Mouse (Mus musculus) embryonic facial prominence, embryonic 14.5 days (tissue): ENCODE measurements around the gene Vdr. TPM values are rescaled to one million over a fixed set of nuclear protein-coding genes. Genes with fewer than 3 reads are reported as not detected.

Source experiments
- ATAC-seq: fragments of 200-750 bp; cut with Nextera tagmentation; 2 replicates; pipeline ENCODE4 v1.8.0; 2017; ENCODE audit warnings: low read depth, moderate number of reproducible peaks, moderate TSS enrichment
- DNase-seq: peaks from one replicate; pipeline ENCODE4 v3.0.0-alpha.2; 2015; ENCODE audit warnings: low spot score
- H3K27ac ChIP-seq: fragments of 300-500 bp; sonication (generic); replicated peaks from 2 replicates; pipeline ENCODE4 v1.5.1; 2014; ENCODE audit warnings: low read depth, mild to moderate bottlenecking, low read length, moderate library complexity
- H3K27me3 ChIP-seq: fragments of 300-500 bp; sonication (generic); replicated peaks from 2 replicates; pipeline ENCODE4 v1.6.1; 2014; ENCODE audit warnings: low read length; ENCODE audit not compliant: control insufficient read depth, insufficient read depth
- H3K36me3 ChIP-seq: fragments of 300-500 bp; sonication (generic); 2 replicates; pipeline ENCODE4 v1.6.1; 2014; ENCODE audit warnings: low read length, mixed read lengths; ENCODE audit not compliant: control insufficient read depth, insufficient read depth
- H3K4me1 ChIP-seq: fragments of 300-500 bp; sonication (generic); 2 replicates; pipeline ENCODE4 v1.6.1; 2014; ENCODE audit warnings: antibody characterized with exemption, low read length; ENCODE audit not compliant: control insufficient read depth, insufficient read depth
- H3K4me2 ChIP-seq: fragments of 300-500 bp; sonication (generic); 2 replicates; pipeline ENCODE4 v1.6.1; 2014; ENCODE audit warnings: low read depth, mild to moderate bottlenecking, low read length, moderate library complexity, mixed read lengths
- H3K4me3 ChIP-seq: fragments of 300-500 bp; sonication (generic); 2 replicates; pipeline ENCODE4 v1.5.1; 2014; ENCODE audit warnings: low read depth, mild to moderate bottlenecking, low read length
- H3K9ac ChIP-seq: fragments of 300-500 bp; sonication (generic); 2 replicates; pipeline ENCODE4 v1.6.1; 2014; ENCODE audit warnings: low read depth, mild to moderate bottlenecking, low read length, moderate library complexity, mixed read lengths
- H3K9me3 ChIP-seq: fragments of 300-500 bp; sonication (generic); 2 replicates; pipeline ENCODE4 v1.6.1; 2016; ENCODE audit warnings: low read length; ENCODE audit not compliant: control insufficient read depth
- WGBS: fragments of 180-500 bp; shearing (Covaris S2); extraction: QIAGEN DNeasy Blood & Tissue Kit; methylation state at CpG from one replicate; pipeline ENCODE4 v1.1.7; 2014; 5-methylcytosine and 5-hydroxymethylcytosine counted together
- polyA plus RNA-seq: library from polyadenylated mRNA; unstranded; fragments of >200 nt; fragmentation: Nextera tagmentation; extraction: Ambion mirVana; gene quantifications from 2 replicates; pipeline ENCODE4 v1.2.1, GENCODE M21; 2014

Gene Vdr
- polyA plus RNA-seq, 1 experiment from 2014 or later, result 3.6 TPM

DNA sequence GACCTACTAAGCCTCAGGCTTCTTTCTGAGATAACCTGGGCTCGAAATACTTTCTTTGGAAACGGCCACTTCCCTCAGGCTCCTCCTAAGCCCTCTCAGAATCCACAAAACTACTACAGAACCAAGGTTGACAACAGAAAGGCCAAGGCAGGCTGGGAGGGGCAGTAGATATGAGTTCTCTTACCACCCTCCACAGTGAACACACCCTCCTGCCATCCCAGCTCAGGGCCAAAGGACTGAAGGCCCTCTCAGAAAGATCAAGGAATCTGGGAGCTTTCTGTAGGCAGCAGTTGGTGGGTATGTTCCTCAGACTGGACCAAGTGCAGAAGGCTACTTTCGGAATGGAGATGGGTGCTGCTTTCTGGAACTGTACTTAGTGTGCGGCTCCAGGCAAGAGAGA is 95.2 kb downstream of the Vdr start:
- Histone ChIP-seq H3K36me3 (peaks cover 15% of the 10 kb centered on the region; the same call in 1 of the 2 replicates), H3K4me1 (peaks cover 15% of the 10 kb centered on the region), H3K9me3 (no peaks in the 10 kb centered on the region), H3K27me3 (no peaks in the 10 kb centered on the region), H3K9ac (no peak overlapping the region), H3K27ac (no peak overlapping the region), H3K4me2 (no peak overlapping the region), H3K4me3 (no peak overlapping the region)
- ATAC-seq, result no peak
- WGBS, result 88% methylated on average over 4 of the region's 4 CpGs
- DNase-seq, result no peak

DNA sequence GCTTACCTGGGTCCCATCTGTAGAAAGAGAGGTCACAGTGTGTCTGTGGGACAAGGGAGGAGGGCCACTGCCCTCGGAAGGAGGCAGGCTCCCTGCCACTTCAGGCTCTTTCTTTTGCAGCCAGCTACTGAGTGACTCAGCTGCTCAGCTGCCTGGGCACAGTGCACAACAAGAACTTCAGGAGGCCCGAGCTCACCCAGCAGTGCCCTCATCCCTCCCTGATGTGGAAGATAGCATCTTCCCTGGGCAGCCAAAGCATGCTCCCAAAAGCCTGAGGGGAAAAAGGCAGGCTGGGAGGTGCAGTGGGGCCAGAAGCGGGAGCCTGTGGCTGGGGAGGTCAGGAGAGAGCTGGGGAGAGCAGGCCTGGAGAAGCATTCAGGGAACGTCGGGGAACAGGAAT is 95.7 kb downstream of the Vdr start:
- no peaks in the 10 kb centered on the region for H3K27me3 ChIP-seq
- no peak overlapping the region for H3K9ac ChIP-seq
- H3K4me1 ChIP-seq, result peaks cover 15% of the 10 kb centered on the region
- WGBS, result 43% methylated on average over 5 of the region's 5 CpGs
- no peak overlapping the region for H3K4me3 ChIP-seq
- H3K36me3 ChIP-seq, result peaks cover 21% of the 10 kb centered on the region; the same call in 1 of the 2 replicates
- ATAC-seq (no peak), DNase-seq (no peak)
- H3K9me3 ChIP-seq, result no peaks in the 10 kb centered on the region
- H3K4me2 ChIP-seq, result no peak overlapping the region
- H3K27ac ChIP-seq, result no peak overlapping the region

DNA sequence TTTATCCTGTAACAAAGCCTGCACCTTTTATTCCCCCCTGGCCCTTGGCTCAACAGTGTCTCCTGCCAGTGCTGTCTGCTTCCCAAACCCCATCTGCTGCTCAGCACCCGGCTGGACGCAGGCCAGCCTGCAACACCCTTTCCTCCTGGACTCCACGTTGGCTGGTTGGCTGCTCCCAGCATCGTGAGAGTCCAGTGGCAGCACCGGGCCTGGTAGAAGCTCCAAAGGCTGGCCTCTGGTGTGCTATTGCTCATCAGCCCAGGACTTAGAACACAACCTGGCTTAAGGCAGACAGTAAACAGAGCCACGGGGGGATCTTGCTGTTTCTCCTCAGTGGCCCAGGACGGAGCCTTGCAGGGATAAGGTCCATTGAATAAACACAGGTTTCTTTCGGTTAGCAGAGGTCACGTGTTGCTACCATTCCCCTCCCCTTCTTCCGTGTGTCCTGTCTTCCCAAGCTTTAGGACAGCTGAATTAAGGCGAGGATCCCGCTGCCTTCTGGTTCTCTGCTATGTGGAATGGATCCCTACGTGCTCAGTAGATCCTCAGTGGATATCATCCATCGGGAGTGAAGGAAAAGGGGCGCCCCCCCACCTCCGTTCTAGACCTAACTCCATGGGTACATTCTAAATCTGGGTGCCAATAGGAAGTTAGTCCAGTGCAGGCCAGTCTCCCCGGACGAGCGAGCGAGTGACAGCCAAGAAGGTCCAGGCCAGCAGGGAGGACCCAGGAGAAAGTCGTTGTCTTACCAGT is 96.8 kb downstream of the Vdr start:
- WGBS, result 52% methylated on average over 21 of the region's 21 CpGs
- DNase-seq, result peak; percentile 26

DNA sequence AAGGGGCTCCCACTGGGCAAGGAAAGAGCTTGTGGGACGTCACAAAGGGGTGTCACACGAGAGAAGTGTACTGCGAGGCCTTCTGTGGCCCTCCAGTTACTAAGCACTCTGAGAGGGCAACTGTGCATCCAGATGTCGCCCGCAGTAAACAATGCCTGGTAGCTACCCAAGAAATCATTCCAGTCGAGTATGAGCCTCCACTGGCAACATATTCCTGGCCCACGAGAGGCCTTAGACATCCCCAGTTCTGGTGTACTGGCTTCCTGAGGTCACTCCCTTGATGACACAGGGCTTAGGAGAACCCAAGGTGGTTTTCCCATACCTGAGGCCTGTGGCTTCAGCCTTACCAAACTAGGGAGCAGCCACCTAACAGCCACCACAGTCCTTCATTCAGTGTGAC is 97.6 kb downstream of the Vdr start:
- DNase-seq (no peak), ATAC-seq (no peak)
- H3K4me3 ChIP-seq, result no peak overlapping the region
- no peaks in the 10 kb centered on the region for H3K9me3 ChIP-seq
- no peaks in the 10 kb centered on the region for H3K27me3 ChIP-seq
- H3K4me1 ChIP-seq, result peaks cover 15% of the 10 kb centered on the region
- no peak overlapping the region for H3K9ac ChIP-seq
- peaks cover 39% of the 10 kb centered on the region; the same call in 1 of the 2 replicates for H3K36me3 ChIP-seq
- 76% methylated on average over 7 of the region's 7 CpGs for WGBS
- H3K27ac ChIP-seq, result 0 out of 2 replicates have a peak overlapping the region, but pooled peaks have one; percentile 3
- no peak overlapping the region for H3K4me2 ChIP-seq

More for the DNA sequence above, 96.8 kb downstream of the Vdr start:
- Histone ChIP-seq H3K27me3 (no peaks in the 10 kb centered on the region), H3K9me3 (no peaks in the 10 kb centered on the region), H3K36me3 (peaks cover 31% of the 10 kb centered on the region; the same call in 1 of the 2 replicates), H3K4me1 (peaks cover 15% of the 10 kb centered on the region), H3K9ac (no peak overlapping the region), H3K4me3 (no peak overlapping the region), H3K27ac (peak overlapping the region; percentile 33; the same call in 1 of the 2 replicates), H3K4me2 (no peak overlapping the region)
- no peak for ATAC-seq

DNA sequence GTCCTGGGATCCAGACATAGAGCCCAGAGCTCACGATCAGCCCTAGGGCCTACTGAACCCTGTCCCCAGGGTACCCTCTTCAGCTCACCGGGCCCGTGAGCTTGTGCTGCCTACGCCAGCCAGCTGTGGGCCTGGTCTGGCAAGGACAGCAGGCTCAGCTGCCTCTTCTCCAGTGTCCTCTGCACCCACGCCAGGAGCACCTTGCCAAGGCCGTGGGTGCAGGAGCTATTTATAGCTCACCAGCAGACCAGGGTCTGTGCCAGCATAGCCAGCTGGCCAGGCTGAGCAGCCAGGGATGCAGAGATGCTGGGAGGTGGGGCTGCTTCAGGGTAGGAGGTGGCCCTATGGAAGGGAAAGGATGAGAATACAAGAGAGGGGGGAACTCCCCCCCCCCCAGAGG is 98.3 kb downstream of the Vdr start:
- Histone ChIP-seq H3K4me1 (peaks cover 15% of the 10 kb centered on the region), H3K9me3 (no peaks in the 10 kb centered on the region), H3K4me3 (no peak overlapping the region), H3K27ac (0 out of 2 replicates have a peak overlapping the region, but pooled peaks have one; percentile 3), H3K4me2 (no peak overlapping the region), H3K27me3 (no peaks in the 10 kb centered on the region), H3K9ac (no peak overlapping the region), H3K36me3 (peaks cover 46% of the 10 kb centered on the region; the same call in 1 of the 2 replicates)
- DNase-seq (peak; percentile 31), ATAC-seq (0 out of 2 replicates have a peak, but pooled peaks have one; percentile 23)
- 68% methylated on average over 6 of the region's 6 CpGs for WGBS

DNA sequence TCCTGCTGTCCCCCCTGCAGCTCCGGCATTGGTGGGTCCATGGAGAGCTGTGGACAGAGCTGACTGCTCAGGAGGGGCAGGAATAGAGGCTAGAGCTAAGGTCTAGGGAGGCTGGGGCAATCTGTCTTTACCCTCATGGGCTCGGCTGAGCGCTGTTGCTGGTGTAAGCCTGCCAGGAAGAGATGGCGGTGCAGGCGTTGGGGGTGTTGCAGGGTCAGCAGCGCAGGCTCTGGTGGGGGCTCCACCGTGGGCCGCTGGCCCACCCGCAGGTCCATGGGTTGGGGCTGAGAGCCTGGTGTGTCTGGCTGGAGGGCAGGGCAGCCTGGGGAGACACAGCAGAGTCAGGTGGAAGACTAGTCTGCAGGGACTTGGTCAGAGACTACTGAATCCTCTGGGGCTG is 99.1 kb downstream of the Vdr start:
- Histone ChIP-seq H3K4me2 (no peak overlapping the region), H3K27me3 (no peaks in the 10 kb centered on the region), H3K27ac (no peak overlapping the region), H3K36me3 (peaks cover 52% of the 10 kb centered on the region), H3K4me3 (no peak overlapping the region), H3K4me1 (peaks cover 15% of the 10 kb centered on the region), H3K9ac (no peak overlapping the region), H3K9me3 (no peaks in the 10 kb centered on the region)
- ATAC-seq (no peak), DNase-seq (no peak)
- 88% methylated on average over 9 of the region's 9 CpGs for WGBS

DNA sequence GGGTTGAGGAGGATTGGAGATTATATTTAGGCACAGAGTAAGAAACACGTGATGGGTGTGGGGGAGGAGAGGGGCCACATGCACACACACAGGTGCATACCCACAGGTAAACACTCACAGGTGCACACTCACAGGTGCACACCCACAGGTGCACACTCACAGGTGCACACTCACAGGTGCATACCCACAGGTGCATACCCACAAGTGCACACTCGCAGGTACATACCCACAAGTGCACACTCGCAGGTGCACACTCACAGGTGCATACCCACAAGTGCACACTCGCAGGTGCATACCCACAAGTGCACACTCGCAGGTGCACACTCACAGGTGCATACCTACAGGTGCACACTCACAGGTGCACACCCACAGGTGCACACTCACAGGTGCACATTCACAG is 100.0 kb downstream of the Vdr start:
- Histone ChIP-seq H3K36me3 (peaks cover 55% of the 10 kb centered on the region), H3K4me1 (peaks cover 15% of the 10 kb centered on the region), H3K9ac (no peak overlapping the region), H3K9me3 (no peaks in the 10 kb centered on the region), H3K27me3 (no peaks in the 10 kb centered on the region), H3K4me2 (no peak overlapping the region), H3K4me3 (no peak overlapping the region), H3K27ac (no peak overlapping the region)
- ATAC-seq (no peak), DNase-seq (no peak)
- WGBS, result 93% methylated on average over 5 of the region's 5 CpGs

DNA sequence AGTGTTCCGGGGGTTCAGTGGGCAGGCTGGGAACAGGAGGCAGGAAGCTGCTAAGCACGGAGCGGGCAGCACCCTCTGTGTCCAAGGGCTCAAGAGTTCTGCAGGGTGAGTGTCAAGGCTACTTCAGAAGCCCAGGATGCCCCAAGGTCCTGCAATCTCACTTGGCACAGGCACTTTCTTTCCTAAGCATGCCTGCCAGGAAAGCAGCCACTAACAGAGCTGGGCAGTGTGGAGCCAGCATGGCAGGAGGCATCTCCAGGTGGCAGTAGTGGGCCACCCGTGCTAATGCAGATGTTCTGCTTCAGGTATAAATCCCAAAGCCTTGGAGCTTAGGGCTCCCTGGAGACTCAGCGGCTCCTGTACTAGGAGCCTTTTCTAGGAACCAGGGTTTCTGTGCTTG is 100.5 kb downstream of the Vdr start:
- no peaks in the 10 kb centered on the region for H3K9me3 ChIP-seq
- H3K27ac ChIP-seq, result no peak overlapping the region
- peaks cover 15% of the 10 kb centered on the region for H3K4me1 ChIP-seq
- peaks cover 59% of the 10 kb centered on the region for H3K36me3 ChIP-seq
- H3K9ac ChIP-seq, result no peak overlapping the region
- DNase-seq, result peak; percentile 44
- WGBS, result 82% methylated on average over 5 of the region's 5 CpGs
- no peaks in the 10 kb centered on the region for H3K27me3 ChIP-seq
- no peak overlapping the region for H3K4me3 ChIP-seq
- ATAC-seq, result no peak
- no peak overlapping the region for H3K4me2 ChIP-seq

DNA sequence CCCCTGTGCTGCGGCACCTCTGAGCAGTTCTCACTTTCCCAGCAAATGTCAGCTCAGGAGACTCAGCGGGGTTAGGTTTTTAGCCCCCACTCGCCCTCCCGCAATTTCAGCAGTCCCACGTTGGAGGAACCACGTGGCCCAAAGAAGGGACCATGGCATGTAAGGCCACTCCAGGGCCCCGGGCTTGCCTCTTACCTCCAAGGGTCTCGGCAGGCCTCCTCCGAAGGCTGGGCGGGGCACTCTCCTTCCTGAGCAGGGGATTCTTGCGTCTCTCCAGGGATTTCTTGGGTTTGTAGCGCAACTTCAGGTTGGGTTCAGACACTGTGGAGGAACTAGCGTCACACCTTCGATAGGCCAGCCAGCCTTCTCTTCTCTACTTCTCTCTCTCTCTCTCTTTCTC is 101.2 kb downstream of the Vdr start:
- Histone ChIP-seq H3K9ac (no peak overlapping the region), H3K36me3 (peaks cover 63% of the 10 kb centered on the region), H3K4me2 (no peak overlapping the region), H3K9me3 (no peaks in the 10 kb centered on the region), H3K4me3 (no peak overlapping the region), H3K27me3 (no peaks in the 10 kb centered on the region), H3K27ac (no peak overlapping the region), H3K4me1 (peaks cover 11% of the 10 kb centered on the region)
- WGBS, result 81% methylated on average over 14 of the region's 14 CpGs
- no peak for DNase-seq
- ATAC-seq, result no peak
